Mouse (Mus musculus): Measurements from ENCODE around the gene Fgf5. TPM values are rescaled to one million over a fixed set of nuclear protein-coding genes. Genes with fewer than 3 reads are reported as not detected.

Fgf5 gene
- total RNA-seq, 1 experiment from 2014 or later: not detected

DNA sequence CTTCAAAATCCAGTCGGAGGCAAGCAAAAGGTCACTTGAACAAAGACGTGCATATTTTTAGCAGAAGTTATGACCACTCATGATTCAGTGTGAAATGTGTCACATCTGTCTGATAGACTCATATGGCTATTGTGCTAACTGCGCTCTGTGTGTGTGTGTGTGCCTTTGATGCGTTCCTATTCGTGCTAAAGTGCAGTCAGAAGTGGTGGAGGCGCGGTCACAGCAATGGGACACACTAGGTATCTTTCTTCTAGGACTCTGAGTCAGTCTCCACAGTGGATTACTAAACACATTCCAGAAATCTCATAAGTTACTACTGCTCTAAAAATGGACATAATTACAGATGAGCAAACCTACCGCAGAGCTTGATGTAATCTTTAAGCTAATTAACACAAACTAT is 36.7 kb downstream of the Fgf5 start:
- ATAC-seq (replicated peaks in 1 of 2; ENCODE audit: insufficient read depth in 1 of 2, low FRiP score in 2 of 2, low TSS enrichment in 1 of 2, low read depth in 1 of 2, poor library complexity in 2 of 2, severe bottlenecking in 2 of 2): no peak

DNA sequence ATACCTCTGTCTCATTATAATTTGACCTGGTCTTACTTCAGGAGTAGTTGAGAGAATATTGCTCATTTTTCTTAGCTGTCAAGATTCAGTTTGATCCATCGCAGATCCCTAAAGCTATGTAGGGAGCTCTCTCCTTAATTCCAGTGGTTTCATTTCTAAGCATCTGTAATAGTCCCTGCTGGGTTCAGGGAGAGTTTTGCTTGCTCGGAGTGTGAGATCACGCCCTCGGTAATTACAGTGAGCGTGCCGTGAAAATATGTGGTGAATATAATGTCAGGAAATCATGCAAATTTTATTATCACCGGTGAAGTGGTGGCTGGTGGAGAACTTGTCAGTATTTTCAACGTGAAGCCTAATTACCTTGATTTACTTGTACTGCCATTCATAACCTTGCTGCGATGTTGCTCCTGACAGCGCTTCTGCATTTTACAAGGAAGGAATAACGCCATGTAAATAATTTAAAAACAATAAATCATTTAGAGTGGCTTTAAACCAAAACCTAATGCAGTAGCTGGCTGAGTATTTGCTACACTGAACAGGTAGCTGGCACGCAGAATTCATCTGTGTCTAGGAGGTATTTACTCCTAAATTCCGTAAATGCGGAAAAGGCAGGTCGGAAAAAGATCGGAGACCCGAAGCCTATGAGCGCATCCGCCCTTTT is 38.5 kb downstream of the Fgf5 start:
- no peak for ATAC-seq (replicated peaks in 1 of 2; ENCODE audit: insufficient read depth in 1 of 2, low FRiP score in 2 of 2, low TSS enrichment in 1 of 2, low read depth in 1 of 2, poor library complexity in 2 of 2, severe bottlenecking in 2 of 2)

DNA sequence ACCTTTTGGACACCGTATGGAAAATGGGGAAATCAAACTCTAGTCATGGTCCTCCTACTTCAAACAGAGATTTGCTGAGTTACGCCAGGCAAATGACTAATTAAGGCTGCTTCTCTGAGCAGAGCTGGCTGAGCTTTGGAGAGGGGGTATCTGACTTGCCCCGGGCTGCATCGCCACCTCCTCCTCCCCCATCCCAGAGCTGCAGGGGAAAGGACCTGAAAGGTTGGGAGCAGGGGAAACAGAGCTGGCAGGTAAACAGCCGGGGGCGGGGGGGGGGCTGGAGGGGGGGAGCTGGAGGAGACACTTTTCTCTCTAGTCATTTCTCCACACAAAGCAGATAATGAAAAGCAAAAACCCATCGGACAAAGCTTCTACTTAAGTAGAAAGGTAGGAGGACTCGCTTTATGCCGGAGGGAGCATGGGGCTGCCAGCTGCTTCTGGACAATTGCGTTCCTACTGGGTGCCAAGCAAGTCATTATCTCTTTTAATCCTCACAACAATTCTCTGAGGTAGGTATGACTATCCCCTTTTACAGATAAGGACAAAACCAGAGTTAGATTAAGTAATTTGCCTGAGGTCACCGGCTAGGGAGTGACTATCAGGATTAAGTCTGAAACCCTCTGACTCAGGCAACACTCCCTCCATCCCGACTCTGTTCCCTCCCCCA is 39.2 kb downstream of the Fgf5 start:
- ATAC-seq (replicated peaks in 1 of 2; ENCODE audit: insufficient read depth in 1 of 2, low FRiP score in 2 of 2, low TSS enrichment in 1 of 2, low read depth in 1 of 2, poor library complexity in 2 of 2, severe bottlenecking in 2 of 2): no peak

DNA sequence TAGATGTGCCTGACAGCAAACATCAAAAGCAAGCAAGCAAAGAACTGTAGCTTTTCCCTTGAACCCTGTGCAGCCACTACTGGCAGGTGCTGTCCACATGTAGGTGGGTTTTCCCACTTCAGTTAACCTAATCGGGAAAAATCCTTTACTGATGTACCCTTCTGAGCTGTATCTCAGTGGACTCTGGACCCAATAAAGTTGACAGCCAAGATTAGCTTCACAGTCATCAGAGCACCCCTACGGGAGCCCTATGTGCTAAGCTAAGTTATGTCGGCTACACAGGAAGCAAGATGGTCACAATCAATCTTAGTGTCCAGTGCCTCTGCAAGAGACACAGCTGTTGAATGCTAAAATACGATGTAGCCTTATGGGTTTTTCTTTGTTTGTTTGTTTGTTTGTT is 46.1 kb downstream of the Fgf5 start:
- no peak for ATAC-seq (replicated peaks in 1 of 2; ENCODE audit: insufficient read depth in 1 of 2, low FRiP score in 2 of 2, low TSS enrichment in 1 of 2, low read depth in 1 of 2, poor library complexity in 2 of 2, severe bottlenecking in 2 of 2)

DNA sequence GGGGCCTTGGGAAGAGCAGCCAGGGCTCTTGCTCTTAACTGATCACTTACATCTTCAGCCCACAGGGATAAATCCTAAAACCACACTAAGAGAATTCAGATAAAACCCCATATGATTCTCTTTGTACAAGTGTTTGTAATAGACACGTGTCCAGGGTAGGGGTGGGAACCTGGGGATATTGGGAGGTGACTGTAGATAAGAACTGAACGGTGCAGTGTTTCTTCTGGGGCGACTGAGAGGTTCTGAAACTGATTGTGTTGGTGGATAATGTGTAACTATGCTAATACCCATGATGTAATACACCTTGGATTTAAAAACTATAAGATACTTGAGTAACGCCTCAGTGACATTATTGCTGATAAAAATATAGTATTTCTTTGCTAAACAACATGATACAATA is 51.7 kb downstream of the Fgf5 start:
- ATAC-seq (replicated peaks in 1 of 2; ENCODE audit: insufficient read depth in 1 of 2, low FRiP score in 2 of 2, low TSS enrichment in 1 of 2, low read depth in 1 of 2, poor library complexity in 2 of 2, severe bottlenecking in 2 of 2): no peak

DNA sequence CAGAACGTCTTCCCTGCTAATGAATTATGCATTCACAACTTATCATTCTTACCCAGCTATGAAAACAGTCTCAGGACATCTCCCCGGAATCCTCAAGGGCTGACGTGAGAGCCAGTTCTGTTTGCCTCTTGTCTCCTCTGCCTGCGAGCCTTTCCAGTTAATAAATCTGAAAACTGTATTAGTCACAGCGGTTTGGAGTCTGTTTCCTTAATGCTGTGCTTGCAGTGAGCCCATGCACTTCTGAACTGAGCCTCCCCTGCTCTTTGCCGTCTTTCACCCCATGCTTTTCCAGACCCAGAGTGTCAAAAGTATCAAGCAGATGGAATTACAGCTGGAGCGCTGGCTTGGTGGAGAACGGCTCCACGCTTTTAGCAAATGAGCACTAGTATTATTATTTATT is 52.5 kb downstream of the Fgf5 start:
- ATAC-seq (replicated peaks in 1 of 2; ENCODE audit: insufficient read depth in 1 of 2, low FRiP score in 2 of 2, low TSS enrichment in 1 of 2, low read depth in 1 of 2, poor library complexity in 2 of 2, severe bottlenecking in 2 of 2): no peak

DNA sequence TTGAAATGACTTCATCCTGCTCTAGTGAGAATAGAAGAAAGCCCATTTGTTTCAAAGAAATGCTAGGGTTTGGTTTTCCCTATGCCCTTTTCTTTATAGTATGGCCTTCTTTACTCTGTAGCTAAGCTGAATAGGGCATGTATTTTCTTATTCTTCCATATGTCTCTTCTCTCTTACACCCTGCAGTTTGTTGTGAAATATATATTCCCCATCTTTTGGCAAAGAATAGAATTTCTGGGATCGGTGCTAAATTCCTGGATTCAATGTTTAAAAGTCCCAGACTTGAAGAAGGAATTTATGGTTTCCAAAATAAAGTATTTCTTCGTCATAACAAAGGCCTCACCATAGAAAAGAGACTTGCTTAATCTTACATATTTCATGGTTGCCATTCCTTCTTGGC is 72.6 kb downstream of the Fgf5 start:
- no peak for ATAC-seq (replicated peaks in 1 of 2; ENCODE audit: insufficient read depth in 1 of 2, low FRiP score in 2 of 2, low TSS enrichment in 1 of 2, low read depth in 1 of 2, poor library complexity in 2 of 2, severe bottlenecking in 2 of 2)

Other genes with a start within 250 kb of the Fgf5 start
- 23.3 and 27.5 TPM in 2 replicates for gene Antxr2, start 223.1 kb upstream of the Fgf5 start, total RNA-seq (2017)
- gene Prdm8, start 87.0 kb upstream of the Fgf5 start, total RNA-seq (2017): 0.35 TPM in 1 of 2 replicates, not detected in the other
- not detected in 2 replicates for gene Cfap299, start 75.1 kb downstream of the Fgf5 start, total RNA-seq (2017)